Mouse (Mus musculus) kidney, embryonic 16.5 days (tissue): Measurements from ENCODE around the gene Shank2. TPM values are rescaled to one million over a fixed set of nuclear protein-coding genes. Genes with fewer than 3 reads are reported as not detected.

Source experiments
- ATAC-seq: fragments of 200-750 bp; cut with Nextera tagmentation; 2 replicates; pipeline ENCODE4 v1.8.0; 2017; ENCODE audit warnings: moderate TSS enrichment; ENCODE audit not compliant: low FRiP score, low TSS enrichment
- H3K27ac ChIP-seq: fragments of 300-500 bp; sonication (generic); 2 replicates; pipeline ENCODE4 v1.5.1; 2014; ENCODE audit warnings: low read length
- H3K27me3 ChIP-seq: fragments of 300-500 bp; sonication (generic); 2 replicates; pipeline ENCODE4 v1.6.1; 2014; ENCODE audit warnings: low read length, control low read depth, mixed read lengths; ENCODE audit not compliant: insufficient read depth
- H3K36me3 ChIP-seq: fragments of 300-500 bp; sonication (generic); 2 replicates; pipeline ENCODE4 v1.6.1; 2014; ENCODE audit warnings: low read length, control low read depth, mixed read lengths; ENCODE audit not compliant: insufficient read depth
- H3K4me1 ChIP-seq: fragments of 300-500 bp; sonication (generic); 2 replicates; pipeline ENCODE4 v1.6.1; 2014; ENCODE audit warnings: low read length, control low read depth, mixed read lengths; ENCODE audit not compliant: insufficient read depth
- H3K4me2 ChIP-seq: fragments of 300-500 bp; sonication (generic); replicated peaks from 2 replicates; pipeline ENCODE4 v1.6.1; 2014; ENCODE audit warnings: low read depth, low read length
- H3K4me3 ChIP-seq: fragments of 300-500 bp; sonication (generic); 2 replicates; pipeline ENCODE4 v1.5.1; 2014; ENCODE audit warnings: mild to moderate bottlenecking, low read length
- H3K9ac ChIP-seq: fragments of 300-500 bp; sonication (generic); replicated peaks from 2 replicates; pipeline ENCODE4 v1.6.1; 2014; ENCODE audit warnings: low read length
- H3K9me3 ChIP-seq: fragments of 300-500 bp; sonication (generic); 2 replicates; pipeline ENCODE4 v1.6.1; 2016; ENCODE audit warnings: low read length, control low read depth
- WGBS: fragments of 180-500 bp; shearing (Covaris S2); extraction: QIAGEN DNeasy Blood & Tissue Kit; methylation state at CpG from one replicate; pipeline ENCODE4 v1.1.7; 2014; 5-methylcytosine and 5-hydroxymethylcytosine counted together
- polyA plus RNA-seq: library from polyadenylated mRNA; unstranded; fragments of >200 nt; fragmentation: Nextera tagmentation; extraction: Ambion mirVana; gene quantifications from 2 replicates; pipeline ENCODE4 v1.2.1, GENCODE M21; 2015

The Shank2 gene
- polyA plus RNA-seq, 1 experiment from 2014 or later: 4.0 TPM

- no peaks in the 10 kb centered on the region; the same call in 1 of the 2 replicates for H3K9me3 ChIP-seq
- H3K27me3 ChIP-seq: no peaks in the 10 kb centered on the region
- no peaks in the 10 kb centered on the region for H3K36me3 ChIP-seq
- no peak overlapping the region for H3K27ac ChIP-seq
- H3K4me2 ChIP-seq: no peak overlapping the region
- no peak overlapping the region for H3K9ac ChIP-seq
- H3K4me1 ChIP-seq: 0 out of 2 replicates have a peak, but pooled peaks cover 3% of the 10 kb centered on the region
- WGBS: 3% methylated on average over 3 of the region's 3 CpGs
- ATAC-seq: 0 out of 2 replicates have a peak, but pooled peaks have one; percentile 27
- no peak overlapping the region for H3K4me3 ChIP-seq
Observed at GRCm38 (mm10) chr7:144217192-144217591, 215.5 kb downstream of the Shank2 start.

GRCm38 (mm10) chr7:144228683-144229082 lies 227.0 kb downstream of the Shank2 start:
- Histone ChIP-seq H3K9me3 (no peaks in the 10 kb centered on the region), H3K9ac (no peak overlapping the region), H3K4me1 (no peaks in the 10 kb centered on the region), H3K36me3 (no peaks in the 10 kb centered on the region), H3K27ac (no peak overlapping the region), H3K4me3 (no peak overlapping the region), H3K4me2 (no peak overlapping the region), H3K27me3 (no peaks in the 10 kb centered on the region)
- WGBS: 86% methylated on average over 5 of the region's 5 CpGs
- no peak for ATAC-seq

- Histone ChIP-seq H3K9me3 (no peaks in the 10 kb centered on the region), H3K27ac (no peak overlapping the region), H3K9ac (no peak overlapping the region), H3K4me1 (no peaks in the 10 kb centered on the region), H3K4me2 (no peak overlapping the region), H3K4me3 (no peak overlapping the region), H3K27me3 (no peaks in the 10 kb centered on the region), H3K36me3 (no peaks in the 10 kb centered on the region)
- ATAC-seq: no peak; the same call in 1 of the 2 replicates
- 29% methylated on average over 1 of the region's 1 CpGs for WGBS
Observed at GRCm38 (mm10) chr7:144229421-144229820, 227.7 kb downstream of the Shank2 start.

- no peaks in the 10 kb centered on the region for H3K4me1 ChIP-seq
- 74% methylated on average over 5 of the region's 5 CpGs for WGBS
- no peak for ATAC-seq
- H3K27ac ChIP-seq: no peak overlapping the region
- no peaks in the 10 kb centered on the region for H3K9me3 ChIP-seq
- no peaks in the 10 kb centered on the region for H3K27me3 ChIP-seq
- H3K4me2 ChIP-seq: no peak overlapping the region
- no peak overlapping the region for H3K9ac ChIP-seq
- no peaks in the 10 kb centered on the region for H3K36me3 ChIP-seq
- no peak overlapping the region for H3K4me3 ChIP-seq
Observed at GRCm38 (mm10) chr7:144232132-144232706, 230.5 kb downstream of the Shank2 start.

- Histone ChIP-seq H3K27me3 (no peaks in the 10 kb centered on the region), H3K9ac (no peak overlapping the region), H3K4me3 (no peak overlapping the region), H3K4me1 (peaks cover 1% of the 10 kb centered on the region; the same call in 1 of the 2 replicates), H3K4me2 (no peak overlapping the region), H3K27ac (no peak overlapping the region), H3K36me3 (no peaks in the 10 kb centered on the region), H3K9me3 (no peaks in the 10 kb centered on the region)
- ATAC-seq: no peak; the same call in 1 of the 2 replicates
- 65% methylated on average over 8 of the region's 8 CpGs for WGBS
Observed at GRCm38 (mm10) chr7:144233479-144233878, 231.8 kb downstream of the Shank2 start.

GRCm38 (mm10) chr7:144234783-144235182 lies 233.1 kb downstream of the Shank2 start:
- H3K9me3 ChIP-seq: no peaks in the 10 kb centered on the region
- no peak overlapping the region for H3K27ac ChIP-seq
- H3K4me1 ChIP-seq: peaks cover 5% of the 10 kb centered on the region; the same call in 1 of the 2 replicates
- no peak overlapping the region for H3K4me3 ChIP-seq
- H3K27me3 ChIP-seq: no peaks in the 10 kb centered on the region
- H3K9ac ChIP-seq: no peak overlapping the region
- no peak overlapping the region for H3K4me2 ChIP-seq
- ATAC-seq: no peak
- 56% methylated on average over 5 of the region's 5 CpGs for WGBS
- no peaks in the 10 kb centered on the region for H3K36me3 ChIP-seq

GRCm38 (mm10) chr7:144235523-144235922 lies 233.8 kb downstream of the Shank2 start:
- Histone ChIP-seq H3K36me3 (no peaks in the 10 kb centered on the region), H3K27me3 (no peaks in the 10 kb centered on the region), H3K4me1 (peaks cover 8% of the 10 kb centered on the region), H3K9me3 (no peaks in the 10 kb centered on the region), H3K9ac (no peak overlapping the region), H3K4me2 (no peak overlapping the region), H3K4me3 (no peak overlapping the region), H3K27ac (no peak overlapping the region)
- 77% methylated on average over 4 of the region's 4 CpGs for WGBS
- no peak for ATAC-seq

GRCm38 (mm10) chr7:144236802-144237201 lies 235.1 kb downstream of the Shank2 start:
- H3K9me3 ChIP-seq: no peaks in the 10 kb centered on the region
- no peak overlapping the region for H3K4me3 ChIP-seq
- no peaks in the 10 kb centered on the region for H3K36me3 ChIP-seq
- no peaks in the 10 kb centered on the region for H3K27me3 ChIP-seq
- H3K27ac ChIP-seq: no peak overlapping the region
- no peak overlapping the region for H3K4me2 ChIP-seq
- H3K9ac ChIP-seq: no peak overlapping the region
- 37% methylated on average over 13 of the region's 13 CpGs for WGBS
- ATAC-seq: no peak
- H3K4me1 ChIP-seq: peaks cover 10% of the 10 kb centered on the region

- WGBS: 28% methylated on average over 12 of the region's 12 CpGs
- Histone ChIP-seq H3K4me3 (no peak overlapping the region), H3K9me3 (no peaks in the 10 kb centered on the region), H3K36me3 (no peaks in the 10 kb centered on the region), H3K4me1 (peaks cover 10% of the 10 kb centered on the region), H3K4me2 (no peak overlapping the region), H3K9ac (no peak overlapping the region), H3K27ac (no peak overlapping the region), H3K27me3 (no peaks in the 10 kb centered on the region)
- ATAC-seq: no peak
Observed at GRCm38 (mm10) chr7:144238409-144238808, 236.7 kb downstream of the Shank2 start.

GRCm38 (mm10) chr7:144238992-144239391 lies 237.3 kb downstream of the Shank2 start:
- Histone ChIP-seq H3K27me3 (no peaks in the 10 kb centered on the region), H3K4me1 (peaks cover 10% of the 10 kb centered on the region), H3K4me2 (no peak overlapping the region), H3K4me3 (no peak overlapping the region), H3K9me3 (no peaks in the 10 kb centered on the region), H3K27ac (no peak overlapping the region), H3K36me3 (no peaks in the 10 kb centered on the region), H3K9ac (no peak overlapping the region)
- 65% methylated on average over 12 of the region's 12 CpGs for WGBS
- ATAC-seq: no peak
